Mouse (Mus musculus): ENCODE data around the gene Aldh18a1. TPM values are rescaled to one million over a fixed set of nuclear protein-coding genes. Genes with fewer than 3 reads are reported as not detected.

Gene Aldh18a1
- total RNA-seq, 1 experiment, result 44.4 TPM

GRCm38 (mm10) chr19:40581662-40582061, 6.6 kb downstream of the Aldh18a1 start:
- H3K9ac ChIP-seq (ENCODE audit: insufficient read depth, low read depth, low read length, poor library complexity, severe bottlenecking), result no peak overlapping the region
- H3K4me3 ChIP-seq (ENCODE audit: insufficient read depth in 1 of 2, low read depth in 1 of 2, low read length in 2 of 2, poor library complexity in 1 of 2, severe bottlenecking in 1 of 2), result no peak overlapping the region
- no peak for TF ChIP-seq HCFC1 (IDR thresholded peaks at IDR 0.05; ENCODE audit: borderline replicate concordance, insufficient read depth, low read length)
- no peak for TF ChIP-seq CHD2 (IDR thresholded peaks at IDR 0.05; ENCODE audit: low read depth, low read length)
- no peak for TF ChIP-seq ZC3H11A (IDR thresholded peaks at IDR 0.05; ENCODE audit: borderline replicate concordance, low read depth, low read length)
- TF ChIP-seq ZNF384 (IDR thresholded peaks at IDR 0.05; ENCODE audit: low read depth, low read length), result no peak
- TF ChIP-seq MAFK (IDR thresholded peaks at IDR 0.05; ENCODE audit: insufficient read depth, low read depth, low read length), result no peak
- no peak overlapping the region for H3K27ac ChIP-seq (ENCODE audit: insufficient read depth, low read depth, low read length, poor library complexity, severe bottlenecking)
- no peaks in the 10 kb centered on the region for H3K4me1 ChIP-seq (ENCODE audit: control insufficient read depth in 2 of 2, insufficient read depth in 2 of 2, low read length in 2 of 2, poor library complexity in 1 of 2)
- in situ Hi-C loops (cut with MboI; ENCODE audit: low sequenced_read_pairs in 2 of 2, unreplicated experiment in 2 of 2), result no loop called here
- no peaks in the 10 kb centered on the region for H3K9me3 ChIP-seq (ENCODE audit: control insufficient read depth, insufficient read depth, low read depth, low read length)
- peaks cover 7% of the 10 kb centered on the region; the same call in 1 of the 2 replicates for H3K36me3 ChIP-seq (ENCODE audit: control insufficient read depth, insufficient read depth, low read length, poor library complexity, severe bottlenecking)
- no peak for DNase-seq (ENCODE audit: low read depth, low spot score)

DNA sequence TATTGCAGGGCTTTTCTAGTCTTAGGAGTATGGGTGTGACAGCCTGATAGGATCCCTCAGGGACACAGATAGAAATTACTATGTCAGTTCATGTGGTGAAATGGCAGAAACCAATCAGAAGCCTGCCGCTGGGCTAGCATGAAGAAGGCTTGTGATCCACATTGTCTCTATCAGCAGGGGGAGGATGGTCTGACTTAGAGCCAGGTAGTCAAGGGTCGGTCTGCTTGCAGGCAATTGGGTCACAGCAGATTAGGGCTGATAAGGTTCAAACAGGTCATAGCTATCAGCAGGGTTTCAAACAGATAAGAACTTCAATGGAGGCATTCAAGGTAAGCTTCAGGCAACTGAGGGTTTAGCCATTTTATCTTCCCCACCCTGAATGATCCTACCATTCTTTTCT, 7.4 kb downstream of the Aldh18a1 start:
- DNase-seq (ENCODE audit: low read depth, low spot score), result no peak
- no peaks in the 10 kb centered on the region for H3K9me3 ChIP-seq (ENCODE audit: control insufficient read depth, insufficient read depth, low read depth, low read length)
- TF ChIP-seq ZNF384 (IDR thresholded peaks at IDR 0.05; ENCODE audit: low read depth, low read length), result no peak
- TF ChIP-seq ZC3H11A (IDR thresholded peaks at IDR 0.05; ENCODE audit: borderline replicate concordance, low read depth, low read length), result no peak
- TF ChIP-seq CHD2 (IDR thresholded peaks at IDR 0.05; ENCODE audit: low read depth, low read length), result no peak
- no peak for TF ChIP-seq MAFK (IDR thresholded peaks at IDR 0.05; ENCODE audit: insufficient read depth, low read depth, low read length)
- no peak for TF ChIP-seq HCFC1 (IDR thresholded peaks at IDR 0.05; ENCODE audit: borderline replicate concordance, insufficient read depth, low read length)
- in situ Hi-C loops (cut with MboI; ENCODE audit: low sequenced_read_pairs in 2 of 2, unreplicated experiment in 2 of 2), result no loop called here
- H3K4me1 ChIP-seq (ENCODE audit: control insufficient read depth in 2 of 2, insufficient read depth in 2 of 2, low read length in 2 of 2, poor library complexity in 1 of 2), result no peaks in the 10 kb centered on the region
- no peak overlapping the region for H3K4me3 ChIP-seq (ENCODE audit: insufficient read depth in 1 of 2, low read depth in 1 of 2, low read length in 2 of 2, poor library complexity in 1 of 2, severe bottlenecking in 1 of 2)
- H3K27ac ChIP-seq (ENCODE audit: insufficient read depth, low read depth, low read length, poor library complexity, severe bottlenecking), result no peak overlapping the region
- H3K36me3 ChIP-seq (ENCODE audit: control insufficient read depth, insufficient read depth, low read length, poor library complexity, severe bottlenecking), result peaks cover 7% of the 10 kb centered on the region; the same call in 1 of the 2 replicates
- no peak overlapping the region for H3K9ac ChIP-seq (ENCODE audit: insufficient read depth, low read depth, low read length, poor library complexity, severe bottlenecking)

DNA sequence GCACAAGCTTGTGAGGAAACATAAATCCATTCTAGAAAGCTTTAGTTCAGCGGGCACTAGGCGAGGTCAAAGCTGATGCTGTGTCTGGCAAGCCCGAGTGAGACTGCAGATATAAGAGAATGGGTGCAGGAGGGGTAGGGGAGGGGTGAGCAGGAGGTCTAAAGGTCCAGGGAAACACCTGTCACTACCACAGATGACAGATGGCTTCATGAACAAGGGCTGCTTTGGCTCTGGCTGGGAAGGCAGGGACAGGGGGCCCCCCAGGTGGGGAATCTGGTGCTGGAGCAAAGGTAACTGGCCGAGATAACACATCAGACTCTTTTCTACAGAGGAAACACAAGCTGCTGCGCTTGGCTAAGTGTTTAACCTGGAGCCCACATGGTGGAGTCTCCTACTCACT, 12.8 kb downstream of the Aldh18a1 start:
- Histone ChIP-seq H3K4me1 (ENCODE audit: control insufficient read depth in 2 of 2, insufficient read depth in 2 of 2, low read length in 2 of 2, poor library complexity in 1 of 2) (no peaks in the 10 kb centered on the region), H3K9ac (ENCODE audit: insufficient read depth, low read depth, low read length, poor library complexity, severe bottlenecking) (no peak overlapping the region), H3K9me3 (ENCODE audit: control insufficient read depth, insufficient read depth, low read depth, low read length) (no peaks in the 10 kb centered on the region), H3K4me3 (ENCODE audit: insufficient read depth in 1 of 2, low read depth in 1 of 2, low read length in 2 of 2, poor library complexity in 1 of 2, severe bottlenecking in 1 of 2) (no peak overlapping the region), H3K27ac (ENCODE audit: insufficient read depth, low read depth, low read length, poor library complexity, severe bottlenecking) (no peak overlapping the region), H3K36me3 (ENCODE audit: control insufficient read depth, insufficient read depth, low read length, poor library complexity, severe bottlenecking) (peaks cover 29% of the 10 kb centered on the region; the same call in 1 of the 2 replicates)
- DNase-seq (ENCODE audit: low read depth, low spot score), result no peak
- in situ Hi-C loops (cut with MboI; ENCODE audit: low sequenced_read_pairs in 2 of 2, unreplicated experiment in 2 of 2), result no loop called here
- TF ChIP-seq CHD2 (IDR thresholded peaks at IDR 0.05; ENCODE audit: low read depth, low read length) (no peak), ZNF384 (IDR thresholded peaks at IDR 0.05; ENCODE audit: low read depth, low read length) (no peak), HCFC1 (IDR thresholded peaks at IDR 0.05; ENCODE audit: borderline replicate concordance, insufficient read depth, low read length) (no peak), MAFK (IDR thresholded peaks at IDR 0.05; ENCODE audit: insufficient read depth, low read depth, low read length) (no peak), ZC3H11A (IDR thresholded peaks at IDR 0.05; ENCODE audit: borderline replicate concordance, low read depth, low read length) (no peak)

DNA sequence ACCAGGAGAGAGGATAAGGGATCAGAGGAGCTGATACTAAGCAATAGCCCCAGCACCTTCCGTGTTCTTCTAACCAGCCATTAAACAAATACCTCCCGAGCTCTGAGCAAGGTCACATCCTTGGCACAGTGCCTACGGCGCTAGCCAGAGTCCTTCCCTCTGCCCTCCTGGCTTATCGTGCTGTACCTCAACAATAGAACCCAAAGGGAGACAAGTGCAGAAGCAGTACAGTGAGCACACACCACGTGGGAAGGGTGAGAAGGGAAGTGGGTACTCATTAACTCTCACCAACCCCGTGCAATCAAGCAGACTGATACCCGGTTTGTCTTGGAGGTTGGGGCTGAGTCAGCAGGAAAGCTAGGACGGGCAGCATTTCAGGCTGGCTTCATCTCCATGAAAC, 17.5 kb downstream of the Aldh18a1 start:
- peaks cover 4% of the 10 kb centered on the region for H3K9me3 ChIP-seq (ENCODE audit: control insufficient read depth, insufficient read depth, low read depth, low read length)
- TF ChIP-seq MAFK (IDR thresholded peaks at IDR 0.05; ENCODE audit: insufficient read depth, low read depth, low read length), result 0 out of 2 replicates have a peak, but pooled peaks have one; percentile 33
- no peak for TF ChIP-seq CHD2 (IDR thresholded peaks at IDR 0.05; ENCODE audit: low read depth, low read length)
- DNase-seq (ENCODE audit: low read depth, low spot score), result no peak
- H3K36me3 ChIP-seq (ENCODE audit: control insufficient read depth, insufficient read depth, low read length, poor library complexity, severe bottlenecking), result peaks cover 37% of the 10 kb centered on the region; the same call in 1 of the 2 replicates
- H3K4me1 ChIP-seq (ENCODE audit: control insufficient read depth in 2 of 2, insufficient read depth in 2 of 2, low read length in 2 of 2, poor library complexity in 1 of 2), result no peaks in the 10 kb centered on the region
- in situ Hi-C loops (cut with MboI; ENCODE audit: low sequenced_read_pairs in 2 of 2, unreplicated experiment in 2 of 2), result no loop called here
- no peak overlapping the region for H3K9ac ChIP-seq (ENCODE audit: insufficient read depth, low read depth, low read length, poor library complexity, severe bottlenecking)
- H3K27ac ChIP-seq (ENCODE audit: insufficient read depth, low read depth, low read length, poor library complexity, severe bottlenecking), result no peak overlapping the region
- H3K4me3 ChIP-seq (ENCODE audit: insufficient read depth in 1 of 2, low read depth in 1 of 2, low read length in 2 of 2, poor library complexity in 1 of 2, severe bottlenecking in 1 of 2), result no peak overlapping the region

- H3K9me3 ChIP-seq (ENCODE audit: control insufficient read depth, insufficient read depth, low read depth, low read length), result peaks cover 4% of the 10 kb centered on the region
- no peak for DNase-seq (ENCODE audit: low read depth, low spot score)
- no peaks in the 10 kb centered on the region for H3K4me1 ChIP-seq (ENCODE audit: control insufficient read depth in 2 of 2, insufficient read depth in 2 of 2, low read length in 2 of 2, poor library complexity in 1 of 2)
- H3K36me3 ChIP-seq (ENCODE audit: control insufficient read depth, insufficient read depth, low read length, poor library complexity, severe bottlenecking), result peaks cover 39% of the 10 kb centered on the region; the same call in 1 of the 2 replicates
- no peak overlapping the region for H3K9ac ChIP-seq (ENCODE audit: insufficient read depth, low read depth, low read length, poor library complexity, severe bottlenecking)
- no peak overlapping the region for H3K4me3 ChIP-seq (ENCODE audit: insufficient read depth in 1 of 2, low read depth in 1 of 2, low read length in 2 of 2, poor library complexity in 1 of 2, severe bottlenecking in 1 of 2)
- in situ Hi-C loops (cut with MboI; ENCODE audit: low sequenced_read_pairs in 2 of 2, unreplicated experiment in 2 of 2), result no loop called here
- H3K27ac ChIP-seq (ENCODE audit: insufficient read depth, low read depth, low read length, poor library complexity, severe bottlenecking), result no peak overlapping the region
- TF ChIP-seq ZNF384 (IDR thresholded peaks at IDR 0.05; ENCODE audit: low read depth, low read length) (no peak), ZC3H11A (IDR thresholded peaks at IDR 0.05; ENCODE audit: borderline replicate concordance, low read depth, low read length) (no peak), CHD2 (IDR thresholded peaks at IDR 0.05; ENCODE audit: low read depth, low read length) (no peak), MAFK (IDR thresholded peaks at IDR 0.05; ENCODE audit: insufficient read depth, low read depth, low read length) (no peak)
Observed at GRCm38 (mm10) chr19:40567616-40568015, 20.6 kb downstream of the Aldh18a1 start.

All from ES-E14 (cell line).